Mouse (Mus musculus) sigmoid colon, adult 10 weeks (tissue): ENCODE measurements around the gene Htr2a. TPM values are rescaled to one million over a fixed set of nuclear protein-coding genes. Genes with fewer than 3 reads are reported as not detected.

ENCODE experiments used
- polyA plus RNA-seq: library from polyadenylated mRNA; stranded (reverse); fragments of 350-450 nt; fragmentation: Illumina TruSeq; extraction: RNeasy Lipid Tissue Mini Kit (QIAGEN cat#74804); gene quantifications from one replicate; pipeline ENCODE4 v1.2.3, GENCODE M21; 2014; ENCODE audit warnings: low read depth, low replicate concordance

The Htr2a gene
- polyA plus RNA-seq, result 0.16 TPM

DNA sequence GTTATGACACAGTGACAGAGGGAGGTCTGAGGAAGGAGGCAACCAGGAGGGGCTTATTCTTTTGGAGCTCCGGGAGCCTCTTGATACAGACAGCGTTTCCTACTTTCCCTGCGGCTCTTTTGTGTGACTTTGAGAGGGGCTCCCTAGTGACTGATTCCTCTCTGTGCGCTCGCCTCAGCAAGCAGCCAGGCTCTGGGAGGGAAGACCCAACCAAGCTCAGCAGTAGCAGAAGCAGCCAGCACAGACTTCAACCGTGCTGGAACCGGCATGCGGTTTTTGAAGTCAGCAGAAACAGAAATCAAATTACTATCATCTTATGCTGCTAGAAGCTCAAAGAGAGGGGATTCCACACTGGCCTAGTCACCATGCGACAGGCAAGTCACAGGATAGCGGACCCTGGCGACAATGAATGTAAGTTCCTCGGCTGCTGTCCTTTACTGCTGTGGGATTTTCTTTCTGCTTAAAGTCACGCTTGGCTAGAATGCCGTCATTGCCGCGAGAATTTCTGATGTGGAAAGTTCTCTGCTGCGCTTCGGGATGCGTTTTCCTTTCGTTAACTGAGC, at the start of gene Htr2a:
TSS of gene Htr2a (plus strand) at position 22 of the 563 bp plus-strand sequence.

DNA sequence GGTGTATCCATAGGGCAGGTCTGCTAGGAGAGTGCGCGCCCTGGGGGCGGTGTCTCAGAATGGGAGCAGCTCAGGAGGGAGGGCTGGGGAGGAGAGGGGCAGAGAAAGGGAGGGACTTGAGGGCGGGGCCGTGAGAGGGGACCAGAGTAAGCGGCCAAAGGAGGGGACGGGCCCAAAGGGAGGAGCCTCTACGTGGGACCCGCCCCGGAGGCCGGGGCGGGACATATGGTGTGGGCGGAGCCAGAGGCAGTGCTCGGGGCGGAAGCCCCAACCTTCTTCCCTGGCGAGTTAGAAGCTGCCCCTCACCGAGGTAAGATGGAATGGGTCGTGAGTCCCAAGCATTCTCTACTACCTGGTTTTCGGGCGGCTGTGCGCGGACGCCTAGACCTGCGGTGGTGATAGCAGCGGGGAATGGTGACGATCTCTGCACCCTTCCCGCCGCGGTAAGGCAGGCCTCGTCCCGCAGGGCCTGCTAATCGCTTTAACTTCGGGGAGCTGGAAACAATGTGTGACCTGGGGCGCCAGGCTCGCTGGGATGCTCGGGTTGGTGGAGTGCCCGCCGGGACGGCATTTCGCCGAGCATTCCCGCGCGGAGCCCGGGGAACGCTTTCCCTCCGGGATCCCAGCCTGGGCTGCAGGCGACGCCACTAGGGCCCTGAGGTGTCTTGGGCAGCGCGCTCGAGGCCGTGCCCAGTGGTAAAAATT, 91.6 kb downstream of the Htr2a start, which contains the start of gene Esd:
TSS of gene Esd (plus strand) at position 219 of the 705 bp plus-strand sequence.

Other genes with a start within 250 kb of the Htr2a start
- 343 TPM for gene Esd, start 91.5 kb downstream of the Htr2a start, polyA plus RNA-seq